Mouse (Mus musculus) limb, embryonic 11.5 days (tissue): ENCODE measurements at regions not wholly inside any gene's neighbourhood (a gene's known extent, or its start where the extent isn't known, plus 50 kb on each side); places are given as distances from the start of the nearest gene placed in this dataset.
A peak's percentile ranks its signal among the peaks of the same experiment; 100 is the strongest.

Source experiments
- ATAC-seq: fragments of 200-750 bp; cut with Nextera tagmentation; 2 replicates; pipeline ENCODE4 v1.8.0; 2017; ENCODE audit warnings: low read depth; ENCODE audit not compliant: insufficient number of reproducible peaks, low FRiP score, low TSS enrichment
- DNase-seq: peaks from one replicate; pipeline ENCODE4 v3.0.0-alpha.2; 2015; ENCODE audit warnings: low spot score
- H3K27ac ChIP-seq: fragments of 300-500 bp; sonication (generic); replicated peaks from 2 replicates; pipeline ENCODE4 v1.5.1; 2014; ENCODE audit warnings: low read depth, mild to moderate bottlenecking, low read length
- H3K27me3 ChIP-seq: fragments of 300-500 bp; sonication (generic); 2 replicates; pipeline ENCODE4 v1.6.1; 2014; ENCODE audit warnings: mild to moderate bottlenecking, low read length, mixed read lengths; ENCODE audit not compliant: control insufficient read depth, insufficient read depth
- H3K36me3 ChIP-seq: fragments of 300-500 bp; sonication (generic); 2 replicates; pipeline ENCODE4 v1.6.1; 2014; ENCODE audit warnings: mild to moderate bottlenecking, low read length, moderate library complexity, mixed read lengths; ENCODE audit not compliant: control insufficient read depth, insufficient read depth
- H3K4me1 ChIP-seq: fragments of 300-500 bp; sonication (generic); 2 replicates; pipeline ENCODE4 v1.6.1; 2014; ENCODE audit warnings: low read length, mixed read lengths; ENCODE audit not compliant: control insufficient read depth, insufficient read depth
- H3K4me2 ChIP-seq: fragments of 300-500 bp; sonication (generic); 2 replicates; pipeline ENCODE4 v1.6.1; 2014; ENCODE audit warnings: low read depth, mild to moderate bottlenecking, moderate library complexity; ENCODE audit not compliant: severe bottlenecking
- H3K4me3 ChIP-seq: fragments of 300-500 bp; sonication (generic); 2 replicates; pipeline ENCODE4 v1.5.1; 2014; ENCODE audit warnings: low read depth, low read length
- H3K9ac ChIP-seq: fragments of 300-500 bp; sonication (generic); 2 replicates; pipeline ENCODE4 v1.6.1; 2014; ENCODE audit warnings: mild to moderate bottlenecking, low read length
- H3K9me3 ChIP-seq: fragments of 300-500 bp; sonication (generic); 2 replicates; pipeline ENCODE4 v1.6.1; 2016; ENCODE audit warnings: low read length; ENCODE audit not compliant: control insufficient read depth
- WGBS: fragments of 180-500 bp; shearing (Covaris S2); extraction: QIAGEN DNeasy Blood & Tissue Kit; methylation state at CpG from one replicate; pipeline ENCODE4 v1.1.7; 2014; 5-methylcytosine and 5-hydroxymethylcytosine counted together

DNA sequence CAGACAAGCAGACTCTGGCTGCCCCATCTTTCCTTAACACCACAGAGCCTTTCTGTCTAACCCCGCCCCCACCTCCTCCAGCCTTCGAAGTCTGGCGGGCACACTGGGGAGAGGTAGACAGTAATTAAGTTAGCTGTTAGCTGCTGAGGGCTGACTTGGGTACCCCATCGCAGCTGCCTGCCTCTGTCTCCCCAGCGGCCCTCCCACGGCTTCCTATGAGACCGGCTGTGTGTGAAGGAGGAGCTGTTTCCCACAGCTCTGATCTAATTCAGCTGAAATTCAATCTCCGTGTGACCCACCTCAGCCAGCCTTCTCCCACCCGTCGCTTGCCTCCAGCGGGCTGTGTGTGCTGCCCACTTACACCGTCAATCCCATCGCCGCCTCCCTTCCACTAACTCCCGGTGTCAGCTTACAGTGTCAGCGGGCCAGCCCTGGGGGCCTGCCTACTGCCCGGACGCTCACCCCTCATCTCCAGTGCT lies 892.5 kb downstream of the Zfp704 start:
- no peaks in the 10 kb centered on the region for H3K36me3 ChIP-seq
- H3K4me1 ChIP-seq: peaks cover 26% of the 10 kb centered on the region
- H3K27ac ChIP-seq: peak overlapping the region; percentile 81
- ATAC-seq (peak; percentile 95), DNase-seq (peak; percentile 89)
- WGBS: 0% methylated on average over 18 of the region's 18 CpGs
- peak overlapping the region; percentile 12; the same call in 1 of the 2 replicates for H3K9ac ChIP-seq
- no peaks in the 10 kb centered on the region for H3K9me3 ChIP-seq
- peak overlapping the region; percentile 21; the same call in 1 of the 2 replicates for H3K4me3 ChIP-seq
- H3K4me2 ChIP-seq: peak overlapping the region; percentile 56
- H3K27me3 ChIP-seq: no peaks in the 10 kb centered on the region
